In the genomic region with DNA sequence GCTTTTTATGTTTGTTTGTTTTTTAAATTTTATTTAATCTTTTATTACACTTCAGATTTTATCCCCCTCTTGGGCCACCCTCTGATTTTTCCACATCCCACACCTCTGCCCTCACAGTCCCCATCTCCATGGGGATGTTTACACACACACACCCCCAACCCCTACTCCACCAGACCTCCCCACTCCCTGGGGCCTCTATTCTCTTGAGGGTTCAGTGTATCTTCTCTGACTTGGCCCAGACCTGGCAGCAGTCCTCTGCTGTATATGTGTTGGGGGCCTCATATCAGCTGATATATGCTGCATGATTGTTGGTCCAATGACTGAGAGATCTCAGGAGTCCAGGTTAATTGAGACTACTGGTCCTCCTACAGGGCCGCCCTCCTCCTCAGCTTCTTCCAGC, we compare ENCODE assay signal across 17 mouse cellular contexts.
"Had no signal": no experiment of that assay in that cellular context is flagged by ENCODE, and none has a peak within 500 bp of the region (broad histone marks: within the 10 kb centered on the region; RNA-seq: fewer than 3 reads in every experiment).

No protein-coding gene starts in this region.

- ATAC-seq: liver, embryonic 12.5 days had no signal

- H3K4me1 ChIP-seq: liver, embryonic 12.5 days; neural tube, embryonic 13.5 days; neural tube, embryonic 15.5 days had no signal

- H3K27me3 ChIP-seq: liver, embryonic 12.5 days; neural tube, embryonic 13.5 days; neural tube, embryonic 15.5 days had no signal

- H3K9ac ChIP-seq: liver, embryonic 12.5 days; liver, embryonic 14.5 days; lung, embryonic 14.5 days; neural tube, embryonic 13.5 days; neural tube, embryonic 15.5 days had no signal

- H3K4me2 ChIP-seq: liver, embryonic 12.5 days; lung, embryonic 14.5 days; neural tube, embryonic 13.5 days; neural tube, embryonic 15.5 days had no signal

- H3K9me3 ChIP-seq: liver, embryonic 12.5 days; neural tube, embryonic 13.5 days; neural tube, embryonic 15.5 days had no signal

- H3K27ac ChIP-seq: liver, embryonic 12.5 days; liver, embryonic 14.5 days; neural tube, embryonic 13.5 days; neural tube, embryonic 15.5 days had no signal

- DNase-seq: lung, adult 18-20 months; lung, embryonic 14.5 days; lung, postnatal 10 days; lung, postnatal 4 days; retina, postnatal 1 day; right cerebral cortex, adult 18-20 months; right cerebral cortex, postnatal 25 days; right cerebral cortex, postnatal 4 days; spleen, adult 18-20 months; thymus, adult 18-20 months; thymus, postnatal 14 days; thymus, postnatal 36 days had no signal

- H3K4me3 ChIP-seq: liver, embryonic 12.5 days; myocyte; neural tube, embryonic 13.5 days; neural tube, embryonic 15.5 days had no signal
